Mouse (Mus musculus): ENCODE measurements at regions not wholly inside any gene's neighbourhood (a gene's known extent, or its start where the extent isn't known, plus 50 kb on each side); places are given as distances from the start of the nearest gene placed in this dataset.

- peaks cover 5% of the 10 kb centered on the region for H3K9me3 ChIP-seq (replicated peaks; ENCODE audit: low read length)
- dilution Hi-C loops (cut with MboI; ENCODE audit: extremely low pct_ligation_motif_present, extremely low pct_unique_long_range_greater_than_20kb, low sequenced_read_pairs) = no loop called here
- no peak overlapping the region for H3K9ac ChIP-seq (ENCODE audit: insufficient read depth, low read depth)
- no peak overlapping the region for H3K27ac ChIP-seq (ENCODE audit: insufficient read depth, low read depth)
- H3K4me1 ChIP-seq (ENCODE audit: control insufficient read depth in 1 of 2, insufficient read depth in 2 of 2) = peaks cover 10 to 15% of the 10 kb centered on the region in 2 experiments
- no peak overlapping the region for H3K4me3 ChIP-seq (replicated peaks in 1 of 3; ENCODE audit: low read depth in 2 of 3, low read length in 2 of 3, poor library complexity in 1 of 3)
- DNase-seq (ENCODE audit: extremely low read depth) = no peak
- no peaks in the 10 kb centered on the region for H3K36me3 ChIP-seq (replicated peaks in 1 of 2; ENCODE audit: control insufficient read depth in 1 of 2, insufficient read depth in 1 of 2, low read length in 1 of 2)
- H3K4me2 ChIP-seq (ENCODE audit: insufficient read depth, low read depth, poor library complexity, severe bottlenecking) = no peak overlapping the region
- in situ Hi-C loops (cut with MboI; ENCODE audit: low pct_ligation_motif_present, low pct_unique_long_range_greater_than_20kb, low sequenced_read_pairs) = no loop called here
- peaks cover 90% of the 10 kb centered on the region for H3K27me3 ChIP-seq (replicated peaks)
- no peaks in the 10 kb centered on the region for H3K79me2 ChIP-seq (replicated peaks; ENCODE audit: control insufficient read depth, extremely low read depth, insufficient read depth, poor library complexity, severe bottlenecking)
- no peak for TF ChIP-seq CHD2 (IDR thresholded peaks at IDR 0.05; ENCODE audit: low read length)
- TF ChIP-seq ETS1 (conservative IDR thresholded peaks at IDR 0.05; ENCODE audit: low read depth, low read length) = no peak
- no peak for TF ChIP-seq RAD21 (IDR thresholded peaks at IDR 0.05; ENCODE audit: low read depth, low read length)
- no peak for TF ChIP-seq ZNF384 (IDR thresholded peaks at IDR 0.05; ENCODE audit: low read depth, low read length)
- no peak for TF ChIP-seq MAX (IDR thresholded peaks at IDR 0.05; ENCODE audit: low read length)
- no peak for TF ChIP-seq ELF1 (IDR thresholded peaks at IDR 0.05; ENCODE audit: low read depth, low read length)
Measured at GRCm38 (mm10) chr2:167800648-167801245, 111.1 kb upstream of the Tmem189 start.

DNA sequence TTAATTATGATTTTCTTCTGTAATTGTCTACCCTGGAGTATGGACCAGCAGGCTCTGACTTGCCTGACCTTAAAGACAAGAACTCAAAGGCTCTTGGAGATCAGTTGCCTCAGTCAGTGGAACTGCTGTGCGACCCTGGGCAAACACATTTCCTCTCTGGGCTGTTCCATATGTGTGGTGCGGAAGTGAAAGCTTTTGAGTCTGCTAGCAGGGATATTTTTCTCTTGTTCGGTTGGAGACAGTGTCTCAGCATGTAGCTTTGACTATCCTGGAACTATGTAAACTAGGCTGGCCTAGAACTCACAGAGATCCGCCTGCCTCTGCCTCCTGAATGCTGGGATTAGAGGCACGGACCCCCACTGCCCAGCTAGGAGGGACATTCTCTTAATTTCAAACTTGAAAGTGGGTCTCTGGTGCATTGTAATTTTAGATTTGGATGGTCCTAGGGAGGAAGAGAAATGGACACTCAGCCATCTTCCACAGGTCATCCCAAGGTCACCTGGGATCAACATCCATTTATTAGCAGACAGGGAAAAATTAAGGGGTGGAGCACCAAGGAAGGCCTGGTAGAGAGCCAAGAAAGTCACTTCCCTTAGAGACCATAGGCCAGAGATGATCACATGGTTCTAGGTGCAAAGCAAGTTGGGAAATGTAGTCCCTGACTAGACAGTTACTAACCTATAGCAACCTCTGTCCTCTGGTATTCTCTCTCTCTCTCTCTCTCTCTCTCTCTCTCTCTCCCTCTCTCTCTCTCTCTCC is 110.2 kb upstream of the Tmem189 start:
- DNase-seq (ENCODE audit: extremely low read depth) = no peak
- Histone ChIP-seq H3K4me2 (ENCODE audit: insufficient read depth, low read depth, poor library complexity, severe bottlenecking) (no peak overlapping the region), H3K4me1 (ENCODE audit: control insufficient read depth in 1 of 2, insufficient read depth in 2 of 2) (peaks cover 3 to 5% of the 10 kb centered on the region in 2 experiments; a peak in 3 of 4 replicates), H3K9me3 (replicated peaks; ENCODE audit: low read length) (peaks cover 7% of the 10 kb centered on the region), H3K36me3 (replicated peaks in 1 of 2; ENCODE audit: control insufficient read depth in 1 of 2, insufficient read depth in 1 of 2, low read length in 1 of 2) (no peaks in the 10 kb centered on the region), H3K9ac (ENCODE audit: insufficient read depth, low read depth) (no peak overlapping the region), H3K27ac (ENCODE audit: insufficient read depth, low read depth) (no peak overlapping the region), H3K4me3 (replicated peaks in 1 of 3; ENCODE audit: low read depth in 2 of 3, low read length in 2 of 3, poor library complexity in 1 of 3) (no peak overlapping the region), H3K79me2 (replicated peaks; ENCODE audit: control insufficient read depth, extremely low read depth, insufficient read depth, poor library complexity, severe bottlenecking) (no peaks in the 10 kb centered on the region), H3K27me3 (replicated peaks) (peaks cover 92% of the 10 kb centered on the region)
- dilution Hi-C loops (cut with MboI; ENCODE audit: extremely low pct_ligation_motif_present, extremely low pct_unique_long_range_greater_than_20kb, low sequenced_read_pairs) = no loop called here
- in situ Hi-C loops (cut with MboI; ENCODE audit: low pct_ligation_motif_present, low pct_unique_long_range_greater_than_20kb, low sequenced_read_pairs) = no loop called here
- TF ChIP-seq HCFC1 (IDR thresholded peaks at IDR 0.05; ENCODE audit: low read depth, low read length) (peak; percentile 86), ZC3H11A (IDR thresholded peaks at IDR 0.05; ENCODE audit: low read depth, low read length) (no peak), USF1 (IDR thresholded peaks at IDR 0.05; ENCODE audit: low read depth, low read length) (peak; percentile 81), USF2 (conservative IDR thresholded peaks at IDR 0.05; ENCODE audit: low read depth, low read length) (peak; percentile 79), KAT2A (IDR thresholded peaks at IDR 0.05; ENCODE audit: insufficient replicate concordance, low read length) (peak; percentile 63; the same call in 1 of the 2 replicates), UBTF (IDR thresholded peaks at IDR 0.05; ENCODE audit: low read depth, low read length) (no peak), EP300 (IDR thresholded peaks at IDR 0.05; ENCODE audit: low read length) (no peak)
